Mouse (Mus musculus) forebrain, embryonic 13.5 days (tissue): ENCODE results near the gene Arl4d. TPM values are rescaled to one million over a fixed set of nuclear protein-coding genes. Genes with fewer than 3 reads are reported as not detected.
"Not testable (repeated sequence)": the region's sequence is repeated elsewhere in the genome, so short reads cannot be mapped to it uniquely, and the experiment has no call there.

Source experiments
- ATAC-seq: fragments of 200-750 bp; cut with Nextera tagmentation; 2 replicates; pipeline ENCODE4 v1.8.0; 2017
- H3K27ac ChIP-seq: fragments of 300-500 bp; sonication (generic); 2 replicates; pipeline ENCODE4 v1.5.1; 2015; ENCODE audit warnings: inconsistent platforms, mild to moderate bottlenecking, moderate library complexity
- H3K27me3 ChIP-seq: fragments of 300-500 bp; sonication (generic); 2 replicates; pipeline ENCODE4 v1.6.1; 2015; ENCODE audit warnings: mild to moderate bottlenecking, inconsistent platforms
- H3K36me3 ChIP-seq: fragments of 300-500 bp; sonication (generic); 2 replicates; pipeline ENCODE4 v1.6.1; 2015; ENCODE audit warnings: mild to moderate bottlenecking, inconsistent platforms; ENCODE audit not compliant: poor library complexity, severe bottlenecking
- H3K4me1 ChIP-seq: fragments of 300-500 bp; sonication (generic); 2 replicates; pipeline ENCODE4 v1.6.1; 2015; ENCODE audit warnings: inconsistent platforms
- H3K4me2 ChIP-seq: fragments of 300-500 bp; sonication (generic); 2 replicates; pipeline ENCODE4 v1.6.1; 2015; ENCODE audit warnings: inconsistent platforms, mild to moderate bottlenecking, moderate library complexity
- H3K4me3 ChIP-seq: fragments of 300-500 bp; sonication (generic); 2 replicates; pipeline ENCODE4 v1.5.1; 2015; ENCODE audit warnings: mild to moderate bottlenecking, inconsistent platforms
- H3K9ac ChIP-seq: fragments of 300-500 bp; sonication (generic); 2 replicates; pipeline ENCODE4 v1.6.1; 2015; ENCODE audit warnings: mild to moderate bottlenecking, inconsistent platforms
- H3K9me3 ChIP-seq: fragments of 300-500 bp; sonication (generic); replicated peaks from 2 replicates; pipeline ENCODE4 v1.6.1; 2016; ENCODE audit warnings: inconsistent platforms
- WGBS: fragments of 180-500 bp; shearing (Covaris S2); methylation state at CpG from one replicate; pipeline ENCODE4 v1.1.7; 2015; 5-methylcytosine and 5-hydroxymethylcytosine counted together
- polyA plus RNA-seq: library from polyadenylated mRNA; unstranded; fragments of >200 nt; fragmentation: Nextera tagmentation; extraction: Ambion mirVana; gene quantifications from 2 replicates; pipeline ENCODE4 v1.2.1, GENCODE M21; 2015

Arl4d gene
- polyA plus RNA-seq, 1 experiment from 2014 or later: 40.6 TPM

DNA sequence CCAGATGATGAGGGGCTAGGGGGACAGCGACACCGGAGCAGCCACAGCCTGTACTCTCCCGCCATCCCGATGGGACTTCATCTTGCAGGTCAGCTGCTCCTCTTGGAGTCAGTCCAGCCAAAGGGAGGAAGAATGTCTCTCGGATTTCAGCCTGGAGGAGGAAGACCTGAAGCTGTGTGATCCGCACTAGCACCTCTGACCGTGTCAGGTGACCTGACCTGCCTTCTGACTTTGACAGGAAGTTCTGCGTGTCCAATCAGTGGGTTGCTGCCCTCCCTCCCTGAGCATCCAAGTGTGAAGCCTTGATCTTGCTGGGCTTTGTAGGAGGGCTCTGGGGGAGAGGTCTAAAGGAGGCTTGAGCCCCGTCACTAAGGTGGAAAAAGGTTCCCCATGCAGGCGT lies 29.7 kb upstream of the Arl4d start:
- 84% methylated on average over 10 of the region's 10 CpGs for WGBS
- Histone ChIP-seq H3K4me2 (no peak overlapping the region), H3K27ac (no peak overlapping the region), H3K9me3 (no peaks in the 10 kb centered on the region), H3K36me3 (peaks cover 31% of the 10 kb centered on the region), H3K9ac (no peak overlapping the region), H3K27me3 (no peaks in the 10 kb centered on the region), H3K4me1 (no peaks in the 10 kb centered on the region), H3K4me3 (no peak overlapping the region)
- ATAC-seq: no peak

GRCm38 (mm10) chr11:101639761-101640160 lies 25.6 kb upstream of the Arl4d start:
- WGBS: 94% methylated on average over 4 of the region's 4 CpGs
- H3K4me1 ChIP-seq: peaks cover 12% of the 10 kb centered on the region; the same call in 1 of the 2 replicates
- H3K9me3 ChIP-seq: no peaks in the 10 kb centered on the region
- ATAC-seq: no peak
- no peak overlapping the region for H3K4me3 ChIP-seq
- no peak overlapping the region for H3K9ac ChIP-seq
- H3K4me2 ChIP-seq: no peak overlapping the region
- H3K36me3 ChIP-seq: peaks cover 14% of the 10 kb centered on the region
- H3K27ac ChIP-seq: no peak overlapping the region
- H3K27me3 ChIP-seq: no peaks in the 10 kb centered on the region

DNA sequence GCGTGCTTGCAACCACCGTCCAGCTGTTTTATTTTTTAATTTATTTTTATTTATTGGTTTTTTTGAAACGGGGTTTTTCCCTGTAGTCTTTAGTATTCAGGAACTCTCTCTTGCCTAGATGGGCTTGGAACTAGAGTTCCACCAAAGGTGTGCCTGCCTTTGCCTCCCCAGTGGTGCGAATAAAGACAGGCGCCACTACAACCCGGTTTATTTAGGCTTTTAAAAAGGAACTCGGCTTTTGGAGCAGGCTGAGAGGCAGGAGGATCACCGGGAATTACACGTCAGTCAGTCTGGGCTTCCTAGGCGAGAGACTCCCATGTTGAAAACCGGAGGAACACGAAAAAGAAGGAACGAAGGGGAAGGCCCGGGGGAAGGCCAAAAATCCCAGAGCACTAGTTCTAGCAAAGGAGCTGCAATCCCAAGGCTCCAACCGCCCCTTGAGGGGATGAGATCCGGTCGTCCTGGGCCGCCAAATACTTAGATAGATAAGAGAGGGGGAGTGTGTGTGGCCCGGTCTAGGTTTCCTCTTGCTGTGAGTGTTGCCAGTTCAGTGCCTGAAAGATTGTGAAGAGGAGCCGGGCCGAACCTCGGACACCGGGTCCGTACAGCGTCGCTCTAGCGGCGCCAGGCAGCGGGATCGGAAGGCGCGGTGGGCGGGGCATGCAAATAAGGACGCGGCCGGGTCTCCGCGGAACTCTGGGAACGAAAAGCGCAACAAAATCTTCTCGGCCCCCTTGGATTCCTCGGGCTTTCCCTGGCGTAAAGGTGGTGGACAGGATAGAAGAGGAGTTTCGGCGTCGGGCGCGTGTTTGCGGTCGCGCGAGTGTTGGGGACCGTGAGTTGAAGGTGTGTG lies 24.3 kb upstream of the Arl4d start:
- Histone ChIP-seq H3K27ac (peak overlapping the region; percentile 72), H3K4me3 (peak overlapping the region; percentile 36), H3K4me2 (peak overlapping the region; percentile 52), H3K9ac (peak overlapping the region; percentile 60), H3K4me1 (peaks cover 14% of the 10 kb centered on the region; the same call in 1 of the 2 replicates)
- ATAC-seq: peak; percentile 78
- 4% methylated on average over 52 of the region's 53 CpGs for WGBS
- H3K9me3 ChIP-seq, H3K27me3 ChIP-seq, H3K36me3 ChIP-seq: not testable (repeated sequence)

DNA sequence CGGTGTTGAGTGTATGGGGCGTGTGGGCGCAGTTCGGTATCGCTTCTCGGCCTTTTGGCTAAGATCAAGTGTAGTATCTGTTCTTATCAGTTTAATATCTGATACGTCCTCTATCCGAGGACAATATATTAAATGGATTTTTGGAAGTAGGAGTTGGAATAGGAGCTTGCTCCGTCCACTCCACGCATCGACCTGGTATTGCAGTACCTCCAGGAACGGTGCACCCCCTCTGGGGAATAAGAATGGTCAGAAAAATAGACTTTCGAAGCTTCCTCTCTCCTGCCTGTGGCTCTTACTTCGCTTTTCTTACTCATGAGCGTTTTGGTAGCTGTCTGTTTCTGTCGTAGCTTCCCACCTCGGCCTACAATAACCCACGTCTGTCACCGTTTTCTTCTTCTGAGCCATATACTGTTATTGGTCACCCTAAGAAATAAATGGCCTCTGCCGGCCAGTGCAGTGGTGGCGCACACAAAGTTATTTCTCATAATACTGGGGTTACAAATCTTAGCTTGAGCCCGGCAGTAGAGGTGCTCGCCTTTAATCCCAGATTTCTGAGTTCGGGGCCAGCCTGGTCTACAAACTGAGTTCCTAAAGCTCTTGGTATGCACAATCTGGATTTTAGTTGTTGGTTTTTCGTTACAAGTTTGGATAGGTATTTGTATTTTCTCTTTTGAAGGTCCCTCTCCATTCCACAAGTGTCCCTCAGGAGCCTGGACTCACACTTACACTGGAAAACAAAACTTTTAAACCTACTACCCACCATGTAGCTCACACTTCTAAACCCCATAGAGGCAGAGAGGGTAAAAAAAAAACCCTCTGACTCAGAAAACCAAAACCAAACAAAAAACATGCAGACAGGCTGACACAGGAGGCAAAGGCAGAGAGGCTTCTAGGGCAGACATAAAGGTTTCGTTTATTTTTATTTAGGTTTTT lies 23.4 kb upstream of the Arl4d start:
- WGBS: 6% methylated on average over 13 of the region's 26 CpGs
- not testable (repeated sequence) for H3K9ac ChIP-seq, H3K9me3 ChIP-seq, H3K27me3 ChIP-seq, H3K36me3 ChIP-seq
- Histone ChIP-seq H3K27ac (peak overlapping the region; percentile 72), H3K4me3 (peak overlapping the region; percentile 36; the same call in 1 of the 2 replicates), H3K4me2 (peak overlapping the region; percentile 52; the same call in 1 of the 2 replicates), H3K4me1 (peaks cover 14% of the 10 kb centered on the region; the same call in 1 of the 2 replicates)
- peak; percentile 82 for ATAC-seq

DNA sequence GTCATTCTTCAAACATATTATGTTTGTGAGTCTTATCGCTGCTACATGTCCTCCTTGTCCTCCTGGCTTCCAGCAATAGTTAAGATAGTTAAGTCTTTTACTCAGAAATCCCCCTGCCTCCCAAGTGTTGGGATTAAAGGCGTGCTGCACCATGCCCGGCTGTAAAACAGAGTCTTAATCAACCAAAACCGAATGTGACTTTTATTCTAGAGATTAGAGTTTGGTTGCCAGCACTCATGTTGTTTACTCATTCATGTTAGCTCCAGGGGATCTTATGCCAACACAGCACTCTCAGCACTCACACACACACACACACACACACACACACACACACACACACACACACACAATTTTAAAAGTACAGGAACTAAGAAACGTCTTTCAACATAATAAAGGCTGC lies 22.4 kb upstream of the Arl4d start:
- H3K27ac ChIP-seq: no peak overlapping the region
- H3K27me3 ChIP-seq: no peaks in the 10 kb centered on the region
- ATAC-seq: no peak
- H3K9me3 ChIP-seq: no peaks in the 10 kb centered on the region
- H3K4me2 ChIP-seq: no peak overlapping the region
- no peak overlapping the region for H3K9ac ChIP-seq
- peaks cover 14% of the 10 kb centered on the region; the same call in 1 of the 2 replicates for H3K4me1 ChIP-seq
- 44% methylated on average over 5 of the region's 5 CpGs for WGBS
- H3K36me3 ChIP-seq: no peaks in the 10 kb centered on the region
- H3K4me3 ChIP-seq: no peak overlapping the region

GRCm38 (mm10) chr11:101644591-101644990 lies 20.8 kb upstream of the Arl4d start:
- Histone ChIP-seq H3K27ac (no peak overlapping the region), H3K4me3 (no peak overlapping the region), H3K9ac (no peak overlapping the region), H3K9me3 (no peaks in the 10 kb centered on the region), H3K36me3 (no peaks in the 10 kb centered on the region), H3K4me2 (no peak overlapping the region), H3K27me3 (no peaks in the 10 kb centered on the region), H3K4me1 (peaks cover 14% of the 10 kb centered on the region; the same call in 1 of the 2 replicates)
- ATAC-seq: no peak
- 54% methylated on average over 3 of the region's 3 CpGs for WGBS

GRCm38 (mm10) chr11:101645043-101645410 lies 20.3 kb upstream of the Arl4d start:
- H3K9ac ChIP-seq, H3K4me2 ChIP-seq, H3K36me3 ChIP-seq, ATAC-seq, H3K27me3 ChIP-seq, H3K4me3 ChIP-seq, H3K9me3 ChIP-seq: not testable (repeated sequence)
- Histone ChIP-seq H3K4me1 (peaks cover 14% of the 10 kb centered on the region; the same call in 1 of the 2 replicates), H3K27ac (peak overlapping the region; percentile 65)
- WGBS: 4% methylated on average over 4 of the region's 4 CpGs

DNA sequence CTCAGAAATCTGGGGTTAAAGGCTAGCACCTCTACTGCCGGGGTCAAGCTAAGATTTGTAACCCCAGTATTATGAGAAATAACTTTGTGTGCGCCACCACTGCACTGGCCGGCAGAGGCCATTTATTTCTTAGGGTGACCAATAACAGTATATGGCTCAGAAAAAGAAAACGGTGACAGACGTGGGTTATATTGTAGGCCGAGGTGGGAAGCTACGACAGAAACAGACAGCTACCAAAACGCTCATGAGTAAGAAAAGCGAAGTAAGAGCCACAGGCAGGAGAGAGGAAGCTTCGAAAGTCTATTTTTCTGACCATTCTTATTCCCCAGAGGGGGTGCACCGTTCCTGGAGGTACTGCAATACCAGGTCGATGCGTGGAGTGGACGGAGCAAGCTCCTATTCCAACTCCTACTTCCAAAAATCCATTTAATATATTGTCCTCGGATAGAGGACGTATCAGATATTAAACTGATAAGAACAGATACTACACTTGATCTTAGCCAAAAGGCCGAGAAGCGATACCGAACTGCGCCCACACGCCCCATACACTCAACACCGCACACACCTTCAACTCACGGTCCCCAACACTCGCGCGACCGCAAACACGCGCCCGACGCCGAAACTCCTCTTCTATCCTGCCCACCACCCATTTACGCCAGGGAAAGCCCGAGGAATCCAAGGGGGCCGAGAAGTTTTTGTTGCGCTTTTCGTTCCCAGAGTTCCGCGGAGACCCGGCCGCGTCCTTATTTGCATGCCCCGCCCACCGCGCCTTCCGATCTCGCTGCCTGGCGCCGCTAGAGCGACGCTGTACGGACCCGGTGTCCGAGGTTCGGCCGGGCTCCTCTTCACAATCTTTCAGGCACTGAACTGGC lies 19.7 kb upstream of the Arl4d start:
- Histone ChIP-seq H3K27ac (peak overlapping the region; percentile 89), H3K9ac (peak overlapping the region; percentile 65), H3K4me2 (peak overlapping the region; percentile 51), H3K4me3 (peak overlapping the region; percentile 25), H3K4me1 (peaks cover 14% of the 10 kb centered on the region; the same call in 1 of the 2 replicates)
- H3K36me3 ChIP-seq, H3K27me3 ChIP-seq, H3K9me3 ChIP-seq: not testable (repeated sequence)
- peak; percentile 82 for ATAC-seq
- under 1% methylated on average over 44 of the region's 56 CpGs for WGBS

GRCm38 (mm10) chr11:101646283-101646794 lies 19.0 kb upstream of the Arl4d start:
- peaks cover 11% of the 10 kb centered on the region; the same call in 1 of the 2 replicates for H3K4me1 ChIP-seq
- H3K36me3 ChIP-seq, H3K27me3 ChIP-seq, H3K9me3 ChIP-seq, ATAC-seq: not testable (repeated sequence)
- peak overlapping the region; percentile 65 for H3K9ac ChIP-seq
- H3K27ac ChIP-seq: peak overlapping the region; percentile 89
- H3K4me3 ChIP-seq: peak overlapping the region; percentile 25
- WGBS: 13% methylated on average over 16 of the region's 16 CpGs
- H3K4me2 ChIP-seq: peak overlapping the region; percentile 51

GRCm38 (mm10) chr11:101647093-101647492 lies 18.2 kb upstream of the Arl4d start:
- H3K4me3 ChIP-seq, H3K4me2 ChIP-seq, H3K27me3 ChIP-seq, ATAC-seq, H3K9ac ChIP-seq, H3K36me3 ChIP-seq, H3K27ac ChIP-seq, H3K9me3 ChIP-seq: not testable (repeated sequence)
- WGBS: 93% methylated on average over 10 of the region's 10 CpGs
- peaks cover 11% of the 10 kb centered on the region; the same call in 1 of the 2 replicates for H3K4me1 ChIP-seq

GRCm38 (mm10) chr11:101656356-101656755 lies 9.0 kb upstream of the Arl4d start:
- Histone ChIP-seq H3K27ac (no peak overlapping the region), H3K4me1 (peaks cover 6% of the 10 kb centered on the region; the same call in 1 of the 2 replicates)
- 90% methylated on average over 4 of the region's 4 CpGs for WGBS

More at GRCm38 (mm10) chr11:101656356-101656755, 9.0 kb upstream of the Arl4d start:
- H3K9ac ChIP-seq: no peak overlapping the region
- peaks cover 9% of the 10 kb centered on the region; the same call in 1 of the 2 replicates for H3K27me3 ChIP-seq
- no peak for ATAC-seq
- no peak overlapping the region for H3K4me3 ChIP-seq
- H3K9me3 ChIP-seq: no peaks in the 10 kb centered on the region
- H3K4me2 ChIP-seq: no peak overlapping the region
- H3K36me3 ChIP-seq: no peaks in the 10 kb centered on the region
